Mouse (Mus musculus): ENCODE data around the gene Gorasp2. TPM values are rescaled to one million over a fixed set of nuclear protein-coding genes. Genes with fewer than 3 reads are reported as not detected.

Gene Gorasp2
- polyA plus RNA-seq, 1 experiment = 1.7 TPM

DNA sequence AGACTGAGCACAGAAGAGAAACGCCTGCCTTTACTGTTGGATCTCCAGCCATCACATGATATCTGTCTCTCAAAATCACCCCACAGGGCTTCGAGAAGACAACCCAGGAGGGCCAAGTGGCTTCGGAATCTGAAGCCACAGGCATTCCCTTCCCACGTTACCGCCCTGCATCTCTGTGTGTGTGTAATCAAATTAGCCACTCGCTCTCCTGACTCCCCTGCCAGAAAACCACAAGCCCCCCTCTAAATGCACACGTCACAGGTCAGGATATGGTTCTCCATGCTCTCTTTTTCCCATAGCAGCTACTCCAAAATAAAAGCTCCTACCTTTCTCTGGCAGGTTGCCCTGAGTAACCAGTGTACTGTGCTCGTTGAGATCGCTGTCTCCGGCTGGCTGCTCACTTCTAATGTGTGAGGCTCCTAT, 32.0 kb upstream of the Gorasp2 start:
- H3K4me1 ChIP-seq (ENCODE audit: control insufficient read depth) = no peaks in the 10 kb centered on the region
- H3K4me3 ChIP-seq (replicated peaks) = no peak overlapping the region
- no peaks in the 10 kb centered on the region for H3K27me3 ChIP-seq (ENCODE audit: control insufficient read depth)
- TF ChIP-seq GATA1 (IDR thresholded peaks at IDR 0.05; ENCODE audit: low read length) = no peak
- TF ChIP-seq TAL1 (IDR thresholded peaks at IDR 0.05; ENCODE audit: low read length) = no peak
- H3K36me3 ChIP-seq (ENCODE audit: control insufficient read depth) = no peaks in the 10 kb centered on the region
- peaks cover 3% of the 10 kb centered on the region; the same call in 1 of the 2 replicates for H3K9me3 ChIP-seq (ENCODE audit: control insufficient read depth, low read length)

- H3K9me3 ChIP-seq (ENCODE audit: control insufficient read depth, low read length) = peaks cover 3% of the 10 kb centered on the region; the same call in 1 of the 2 replicates
- TF ChIP-seq TAL1 (IDR thresholded peaks at IDR 0.05; ENCODE audit: low read length) (no peak), GATA1 (IDR thresholded peaks at IDR 0.05; ENCODE audit: low read length) (no peak)
- no peaks in the 10 kb centered on the region for H3K4me1 ChIP-seq (ENCODE audit: control insufficient read depth)
- H3K27me3 ChIP-seq (ENCODE audit: control insufficient read depth) = no peaks in the 10 kb centered on the region
- no peak overlapping the region for H3K4me3 ChIP-seq (replicated peaks)
- H3K36me3 ChIP-seq (ENCODE audit: control insufficient read depth) = no peaks in the 10 kb centered on the region
These were observed 31.5 kb upstream of the Gorasp2 start for GRCm38 (mm10) chr2:70629921-70630320.

GRCm38 (mm10) chr2:70631321-70631720, 30.1 kb upstream of the Gorasp2 start:
- Histone ChIP-seq H3K36me3 (ENCODE audit: control insufficient read depth) (no peaks in the 10 kb centered on the region), H3K4me1 (ENCODE audit: control insufficient read depth) (no peaks in the 10 kb centered on the region), H3K27me3 (ENCODE audit: control insufficient read depth) (no peaks in the 10 kb centered on the region), H3K4me3 (replicated peaks) (no peak overlapping the region), H3K9me3 (ENCODE audit: control insufficient read depth, low read length) (peaks cover 3% of the 10 kb centered on the region; the same call in 1 of the 2 replicates)
- TF ChIP-seq GATA1 (IDR thresholded peaks at IDR 0.05; ENCODE audit: low read length) (no peak), TAL1 (IDR thresholded peaks at IDR 0.05; ENCODE audit: low read length) (no peak)

- no peaks in the 10 kb centered on the region for H3K4me1 ChIP-seq (ENCODE audit: control insufficient read depth)
- H3K9me3 ChIP-seq (ENCODE audit: control insufficient read depth, low read length) = peaks cover 6% of the 10 kb centered on the region
- no peak overlapping the region for H3K4me3 ChIP-seq (replicated peaks)
- no peaks in the 10 kb centered on the region for H3K36me3 ChIP-seq (ENCODE audit: control insufficient read depth)
- TF ChIP-seq TAL1 (IDR thresholded peaks at IDR 0.05; ENCODE audit: low read length) (no peak), GATA1 (IDR thresholded peaks at IDR 0.05; ENCODE audit: low read length) (no peak)
- no peaks in the 10 kb centered on the region; the same call in 1 of the 2 replicates for H3K27me3 ChIP-seq (ENCODE audit: control insufficient read depth)
These were observed 29.0 kb upstream of the Gorasp2 start for GRCm38 (mm10) chr2:70632412-70632811.

DNA sequence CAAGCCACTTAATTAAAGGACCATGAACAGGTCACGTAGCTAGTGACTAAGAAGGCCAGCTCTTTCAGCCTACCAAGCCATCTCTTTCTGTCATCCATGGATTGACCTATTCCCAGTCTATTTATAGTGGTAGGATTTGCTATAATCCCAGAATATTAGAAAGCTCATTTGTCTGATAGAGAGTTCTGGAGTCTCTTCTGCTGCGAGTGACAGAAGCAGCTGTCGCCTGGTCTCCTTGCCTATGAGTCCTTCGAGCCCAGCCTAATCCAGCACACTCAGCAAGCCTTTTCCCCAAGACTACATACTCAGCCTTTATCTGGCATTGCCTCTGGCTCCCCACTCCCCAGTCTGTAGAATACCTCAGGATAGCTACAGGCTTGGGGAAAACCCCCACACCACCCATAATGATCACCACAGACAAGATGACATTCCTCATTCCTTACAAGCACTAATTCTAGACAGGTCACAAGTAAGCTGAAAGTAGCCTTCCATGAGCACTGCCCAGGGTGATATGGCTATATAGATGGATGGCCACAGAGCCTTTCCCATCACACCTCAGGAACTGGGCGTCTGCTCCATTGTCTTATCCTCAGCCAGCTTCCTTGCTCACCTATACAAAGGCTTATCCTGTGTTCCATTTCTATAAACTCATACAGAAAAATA, 27.2 kb upstream of the Gorasp2 start:
- Histone ChIP-seq H3K9me3 (ENCODE audit: control insufficient read depth, low read length) (peaks cover 10% of the 10 kb centered on the region), H3K36me3 (ENCODE audit: control insufficient read depth) (no peaks in the 10 kb centered on the region), H3K27me3 (ENCODE audit: control insufficient read depth) (no peaks in the 10 kb centered on the region; the same call in 1 of the 2 replicates), H3K4me1 (ENCODE audit: control insufficient read depth) (no peaks in the 10 kb centered on the region), H3K4me3 (replicated peaks) (no peak overlapping the region)
- TF ChIP-seq GATA1 (IDR thresholded peaks at IDR 0.05; ENCODE audit: low read length) (no peak), TAL1 (IDR thresholded peaks at IDR 0.05; ENCODE audit: low read length) (no peak)

DNA sequence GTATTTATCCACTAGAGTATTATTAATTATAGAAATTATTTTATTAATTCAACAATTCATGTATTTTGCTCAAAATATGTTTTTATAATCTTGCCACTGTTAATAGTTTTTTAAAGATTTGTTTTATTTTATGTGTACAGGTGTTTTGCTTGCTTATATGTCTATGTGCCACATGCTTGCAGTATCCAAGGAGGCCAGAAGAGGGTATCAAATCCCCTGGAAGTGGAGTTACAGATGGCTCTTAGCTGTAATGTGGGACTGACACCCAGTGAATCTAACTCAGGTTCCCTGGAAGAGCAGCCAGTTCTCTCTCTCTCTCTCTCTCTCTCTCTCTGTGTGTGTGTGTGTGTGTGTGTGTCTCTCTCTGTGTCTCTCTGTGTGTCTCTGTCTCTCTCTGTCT, 20.4 kb upstream of the Gorasp2 start:
- no peaks in the 10 kb centered on the region for H3K4me1 ChIP-seq (ENCODE audit: control insufficient read depth)
- H3K27me3 ChIP-seq (ENCODE audit: control insufficient read depth) = no peaks in the 10 kb centered on the region; the same call in 1 of the 2 replicates
- H3K9me3 ChIP-seq (ENCODE audit: control insufficient read depth, low read length) = peaks cover 10% of the 10 kb centered on the region
- H3K4me3 ChIP-seq (replicated peaks) = no peak overlapping the region
- H3K36me3 ChIP-seq (ENCODE audit: control insufficient read depth) = no peaks in the 10 kb centered on the region
- no peak for TF ChIP-seq TAL1 (IDR thresholded peaks at IDR 0.05; ENCODE audit: low read length)
- no peak for TF ChIP-seq GATA1 (IDR thresholded peaks at IDR 0.05; ENCODE audit: low read length)

DNA sequence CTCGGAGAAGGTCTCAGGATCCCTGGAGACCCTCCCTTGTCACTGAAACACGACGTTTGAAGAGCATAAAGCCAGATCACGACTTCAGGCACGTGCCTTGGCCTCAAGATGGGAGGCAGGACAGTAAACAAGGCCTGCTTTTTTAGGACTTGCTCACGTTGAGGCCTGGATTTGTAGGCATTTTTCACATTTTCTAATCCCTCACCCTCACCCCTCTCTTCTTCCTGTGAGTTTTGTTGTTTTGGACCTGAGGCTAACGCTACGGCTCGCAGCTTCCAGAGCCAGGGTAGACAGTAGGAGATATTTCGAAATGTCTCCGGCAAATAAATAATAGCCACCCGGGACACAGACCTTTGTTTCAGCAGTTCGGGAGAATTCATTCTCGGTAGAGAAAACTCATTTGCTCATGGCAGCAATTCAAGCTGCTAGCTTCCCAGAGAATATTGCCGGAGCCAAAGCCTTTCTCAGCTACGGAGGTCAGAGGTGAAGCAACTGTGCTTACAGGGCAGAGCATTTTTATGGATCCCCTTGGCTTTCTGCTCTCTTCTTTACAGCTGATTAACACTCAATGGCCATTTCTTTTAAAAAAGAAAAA, 18.3 kb upstream of the Gorasp2 start:
- H3K4me3 ChIP-seq (replicated peaks) = no peak overlapping the region
- no peak for TF ChIP-seq GATA1 (IDR thresholded peaks at IDR 0.05; ENCODE audit: low read length)
- TF ChIP-seq TAL1 (IDR thresholded peaks at IDR 0.05; ENCODE audit: low read length) = no peak
- no peaks in the 10 kb centered on the region for H3K4me1 ChIP-seq (ENCODE audit: control insufficient read depth)
- no peaks in the 10 kb centered on the region for H3K36me3 ChIP-seq (ENCODE audit: control insufficient read depth)
- no peaks in the 10 kb centered on the region for H3K27me3 ChIP-seq (ENCODE audit: control insufficient read depth)
- H3K9me3 ChIP-seq (ENCODE audit: control insufficient read depth, low read length) = no peaks in the 10 kb centered on the region

- Histone ChIP-seq H3K36me3 (ENCODE audit: control insufficient read depth) (no peaks in the 10 kb centered on the region), H3K4me1 (ENCODE audit: control insufficient read depth) (no peaks in the 10 kb centered on the region), H3K4me3 (replicated peaks) (no peak overlapping the region), H3K27me3 (ENCODE audit: control insufficient read depth) (no peaks in the 10 kb centered on the region), H3K9me3 (ENCODE audit: control insufficient read depth, low read length) (no peaks in the 10 kb centered on the region)
- TF ChIP-seq TAL1 (IDR thresholded peaks at IDR 0.05; ENCODE audit: low read length) (no peak), GATA1 (IDR thresholded peaks at IDR 0.05; ENCODE audit: low read length) (no peak)
These were observed 16.1 kb upstream of the Gorasp2 start for GRCm38 (mm10) chr2:70645266-70645780.

GRCm38 (mm10) chr2:70647681-70648080, 13.7 kb upstream of the Gorasp2 start:
- no peak overlapping the region for H3K4me3 ChIP-seq (replicated peaks)
- no peaks in the 10 kb centered on the region; the same call in 1 of the 2 replicates for H3K27me3 ChIP-seq (ENCODE audit: control insufficient read depth)
- H3K4me1 ChIP-seq (ENCODE audit: control insufficient read depth) = no peaks in the 10 kb centered on the region
- no peaks in the 10 kb centered on the region for H3K36me3 ChIP-seq (ENCODE audit: control insufficient read depth)
- no peaks in the 10 kb centered on the region for H3K9me3 ChIP-seq (ENCODE audit: control insufficient read depth, low read length)
- TF ChIP-seq GATA1 (IDR thresholded peaks at IDR 0.05; ENCODE audit: low read length) = no peak
- no peak for TF ChIP-seq TAL1 (IDR thresholded peaks at IDR 0.05; ENCODE audit: low read length)

Measured in erythroblast, embryonic 14.5 days (primary cell).